Mouse (Mus musculus): Measurements from ENCODE around the gene Fhl1. TPM values are rescaled to one million over a fixed set of nuclear protein-coding genes. Genes with fewer than 3 reads are reported as not detected.

Fhl1 gene
- polyA plus RNA-seq, 1 experiment from 2014 or later: 60.3 TPM

- 79% methylated on average over 8 of the region's 8 CpGs for WGBS
- no peaks in the 10 kb centered on the region for H3K9me3 ChIP-seq (ENCODE audit: control insufficient read depth, low read length)
Measured at GRCm38 (mm10) chrX:56703965-56704562, 27.5 kb upstream of the Fhl1 start.

GRCm38 (mm10) chrX:56708592-56709370 is 22.8 kb upstream of the Fhl1 start:
- ATAC-seq (ENCODE audit: low FRiP score, low TSS enrichment): no peak
- H3K4me2 ChIP-seq (replicated peaks; ENCODE audit: low read depth, low read length): no peak overlapping the region

More at GRCm38 (mm10) chrX:56703965-56704562, 27.5 kb upstream of the Fhl1 start:
- Histone ChIP-seq H3K27me3 (ENCODE audit: control insufficient read depth, insufficient read depth, low read length) (peaks cover 6% of the 10 kb centered on the region; the same call in 1 of the 2 replicates), H3K9ac (ENCODE audit: low read depth, low read length) (no peak overlapping the region), H3K27ac (ENCODE audit: low read depth, low read length) (no peak overlapping the region), H3K4me3 (ENCODE audit: low read length) (no peak overlapping the region), H3K4me2 (replicated peaks; ENCODE audit: low read depth, low read length) (no peak overlapping the region), H3K36me3 (ENCODE audit: control insufficient read depth, insufficient read depth, low read length) (no peaks in the 10 kb centered on the region), H3K4me1 (ENCODE audit: control insufficient read depth, insufficient read depth, low read length) (no peaks in the 10 kb centered on the region)
- ATAC-seq (ENCODE audit: low FRiP score, low TSS enrichment): no peak

GRCm38 (mm10) chrX:56710522-56710921 is 21.1 kb upstream of the Fhl1 start:
- 98% methylated on average over 1 of the region's 1 CpGs for WGBS
- Histone ChIP-seq H3K9me3 (ENCODE audit: control insufficient read depth, low read length) (no peaks in the 10 kb centered on the region), H3K4me3 (ENCODE audit: low read length) (no peak overlapping the region), H3K9ac (ENCODE audit: low read depth, low read length) (no peak overlapping the region), H3K27me3 (ENCODE audit: control insufficient read depth, insufficient read depth, low read length) (no peaks in the 10 kb centered on the region), H3K4me1 (ENCODE audit: control insufficient read depth, insufficient read depth, low read length) (no peaks in the 10 kb centered on the region), H3K4me2 (replicated peaks; ENCODE audit: low read depth, low read length) (no peak overlapping the region), H3K36me3 (ENCODE audit: control insufficient read depth, insufficient read depth, low read length) (no peaks in the 10 kb centered on the region), H3K27ac (ENCODE audit: low read depth, low read length) (no peak overlapping the region)
- no peak for ATAC-seq (ENCODE audit: low FRiP score, low TSS enrichment)

More at GRCm38 (mm10) chrX:56708592-56709370, 22.8 kb upstream of the Fhl1 start:
- Histone ChIP-seq H3K36me3 (ENCODE audit: control insufficient read depth, insufficient read depth, low read length) (no peaks in the 10 kb centered on the region), H3K27ac (ENCODE audit: low read depth, low read length) (no peak overlapping the region), H3K9ac (ENCODE audit: low read depth, low read length) (no peak overlapping the region), H3K4me1 (ENCODE audit: control insufficient read depth, insufficient read depth, low read length) (no peaks in the 10 kb centered on the region), H3K9me3 (ENCODE audit: control insufficient read depth, low read length) (no peaks in the 10 kb centered on the region), H3K27me3 (ENCODE audit: control insufficient read depth, insufficient read depth, low read length) (no peaks in the 10 kb centered on the region), H3K4me3 (ENCODE audit: low read length) (no peak overlapping the region)
- 78% methylated on average over 6 of the region's 6 CpGs for WGBS

- ATAC-seq (ENCODE audit: low FRiP score, low TSS enrichment): no peak
Measured at GRCm38 (mm10) chrX:56712666-56713065, 18.9 kb upstream of the Fhl1 start.

GRCm38 (mm10) chrX:56722559-56722958 is 9.0 kb upstream of the Fhl1 start:
- H3K4me2 ChIP-seq (replicated peaks; ENCODE audit: low read depth, low read length): no peak overlapping the region
- no peaks in the 10 kb centered on the region for H3K4me1 ChIP-seq (ENCODE audit: control insufficient read depth, insufficient read depth, low read length)
- no peak for ATAC-seq (ENCODE audit: low FRiP score, low TSS enrichment)
- H3K9ac ChIP-seq (ENCODE audit: low read depth, low read length): no peak overlapping the region
- H3K27ac ChIP-seq (ENCODE audit: low read depth, low read length): no peak overlapping the region
- H3K4me3 ChIP-seq (ENCODE audit: low read length): no peak overlapping the region
- WGBS: 86% methylated on average over 8 of the region's 8 CpGs
- H3K9me3 ChIP-seq (ENCODE audit: control insufficient read depth, low read length): no peaks in the 10 kb centered on the region
- H3K27me3 ChIP-seq (ENCODE audit: control insufficient read depth, insufficient read depth, low read length): no peaks in the 10 kb centered on the region
- no peaks in the 10 kb centered on the region for H3K36me3 ChIP-seq (ENCODE audit: control insufficient read depth, insufficient read depth, low read length)

More at GRCm38 (mm10) chrX:56712666-56713065, 18.9 kb upstream of the Fhl1 start:
- Histone ChIP-seq H3K4me3 (ENCODE audit: low read length) (no peak overlapping the region), H3K4me1 (ENCODE audit: control insufficient read depth, insufficient read depth, low read length) (no peaks in the 10 kb centered on the region), H3K27ac (ENCODE audit: low read depth, low read length) (no peak overlapping the region), H3K9me3 (ENCODE audit: control insufficient read depth, low read length) (no peaks in the 10 kb centered on the region), H3K9ac (ENCODE audit: low read depth, low read length) (no peak overlapping the region), H3K27me3 (ENCODE audit: control insufficient read depth, insufficient read depth, low read length) (no peaks in the 10 kb centered on the region), H3K4me2 (replicated peaks; ENCODE audit: low read depth, low read length) (no peak overlapping the region), H3K36me3 (ENCODE audit: control insufficient read depth, insufficient read depth, low read length) (no peaks in the 10 kb centered on the region)
- 85% methylated on average over 1 of the region's 1 CpGs for WGBS

- 68% methylated on average over 3 of the region's 3 CpGs for WGBS
Measured at GRCm38 (mm10) chrX:56728507-56728906, 3.1 kb upstream of the Fhl1 start.

GRCm38 (mm10) chrX:56730828-56731305 is 720 bp upstream of the Fhl1 start:
- no peaks in the 10 kb centered on the region for H3K36me3 ChIP-seq (ENCODE audit: control insufficient read depth, insufficient read depth, low read length)
- peak; percentile 90 for ATAC-seq (ENCODE audit: low FRiP score, low TSS enrichment)
- H3K9me3 ChIP-seq (ENCODE audit: control insufficient read depth, low read length): no peaks in the 10 kb centered on the region
- H3K4me3 ChIP-seq (ENCODE audit: low read length): peak overlapping the region; percentile 43
- H3K4me2 ChIP-seq (replicated peaks; ENCODE audit: low read depth, low read length): peak overlapping the region; percentile 48
- WGBS: 24% methylated on average over 10 of the region's 10 CpGs
- H3K27ac ChIP-seq (ENCODE audit: low read depth, low read length): no peak overlapping the region; the same call in 1 of the 2 replicates
- no peaks in the 10 kb centered on the region for H3K4me1 ChIP-seq (ENCODE audit: control insufficient read depth, insufficient read depth, low read length)
- H3K27me3 ChIP-seq (ENCODE audit: control insufficient read depth, insufficient read depth, low read length): no peaks in the 10 kb centered on the region; the same call in 1 of the 2 replicates
- H3K9ac ChIP-seq (ENCODE audit: low read depth, low read length): peak overlapping the region; percentile 61

More at GRCm38 (mm10) chrX:56728507-56728906, 3.1 kb upstream of the Fhl1 start:
- no peak overlapping the region for H3K4me3 ChIP-seq (ENCODE audit: low read length)
- H3K27ac ChIP-seq (ENCODE audit: low read depth, low read length): no peak overlapping the region
- no peaks in the 10 kb centered on the region for H3K36me3 ChIP-seq (ENCODE audit: control insufficient read depth, insufficient read depth, low read length)
- H3K4me1 ChIP-seq (ENCODE audit: control insufficient read depth, insufficient read depth, low read length): no peaks in the 10 kb centered on the region
- no peak overlapping the region for H3K4me2 ChIP-seq (replicated peaks; ENCODE audit: low read depth, low read length)
- H3K9ac ChIP-seq (ENCODE audit: low read depth, low read length): no peak overlapping the region
- no peaks in the 10 kb centered on the region; the same call in 1 of the 2 replicates for H3K27me3 ChIP-seq (ENCODE audit: control insufficient read depth, insufficient read depth, low read length)
- no peaks in the 10 kb centered on the region for H3K9me3 ChIP-seq (ENCODE audit: control insufficient read depth, low read length)
- ATAC-seq (ENCODE audit: low FRiP score, low TSS enrichment): no peak

- H3K27me3 ChIP-seq (ENCODE audit: control insufficient read depth, insufficient read depth, low read length): no peaks in the 10 kb centered on the region; the same call in 1 of the 2 replicates
- H3K36me3 ChIP-seq (ENCODE audit: control insufficient read depth, insufficient read depth, low read length): no peaks in the 10 kb centered on the region
- 39% methylated on average over 3 of the region's 3 CpGs for WGBS
- no peaks in the 10 kb centered on the region for H3K9me3 ChIP-seq (ENCODE audit: control insufficient read depth, low read length)
- H3K27ac ChIP-seq (ENCODE audit: low read depth, low read length): no peak overlapping the region
- no peak for ATAC-seq (ENCODE audit: low FRiP score, low TSS enrichment)
- H3K4me3 ChIP-seq (ENCODE audit: low read length): peak overlapping the region; percentile 43; the same call in 1 of the 2 replicates
- H3K9ac ChIP-seq (ENCODE audit: low read depth, low read length): no peak overlapping the region
- no peaks in the 10 kb centered on the region for H3K4me1 ChIP-seq (ENCODE audit: control insufficient read depth, insufficient read depth, low read length)
- peak overlapping the region; percentile 48 for H3K4me2 ChIP-seq (replicated peaks; ENCODE audit: low read depth, low read length)
Measured at GRCm38 (mm10) chrX:56732401-56732800, 814 bp downstream of the Fhl1 start.

- no peaks in the 10 kb centered on the region for H3K4me1 ChIP-seq (ENCODE audit: control insufficient read depth, insufficient read depth, low read length)
- no peak overlapping the region for H3K4me2 ChIP-seq (replicated peaks; ENCODE audit: low read depth, low read length)
- H3K27ac ChIP-seq (ENCODE audit: low read depth, low read length): no peak overlapping the region
Measured at GRCm38 (mm10) chrX:56734436-56734835, 2.8 kb downstream of the Fhl1 start.

More at GRCm38 (mm10) chrX:56734436-56734835, 2.8 kb downstream of the Fhl1 start:
- no peak overlapping the region for H3K9ac ChIP-seq (ENCODE audit: low read depth, low read length)
- WGBS: 35% methylated on average over 5 of the region's 5 CpGs
- no peaks in the 10 kb centered on the region for H3K9me3 ChIP-seq (ENCODE audit: control insufficient read depth, low read length)
- no peaks in the 10 kb centered on the region for H3K36me3 ChIP-seq (ENCODE audit: control insufficient read depth, insufficient read depth, low read length)
- H3K27me3 ChIP-seq (ENCODE audit: control insufficient read depth, insufficient read depth, low read length): no peaks in the 10 kb centered on the region; the same call in 1 of the 2 replicates
- H3K4me3 ChIP-seq (ENCODE audit: low read length): no peak overlapping the region
- no peak for ATAC-seq (ENCODE audit: low FRiP score, low TSS enrichment)

All from kidney, embryonic 14.5 days (tissue).